Mouse (Mus musculus): Measurements from ENCODE around the gene Olfr1344. TPM values are rescaled to one million over a fixed set of nuclear protein-coding genes. Genes with fewer than 3 reads are reported as not detected.

The Olfr1344 gene
- polyA plus RNA-seq (2015; fragmentation: Nextera tagmentation; extraction: Ambion mirVana): 0.09 TPM in 1 of 2 replicates, not detected in the other

GRCm38 (mm10) chr7:6438388-6438787 is at the start of gene Olfr1344:
Olfr1344 (plus strand) TSS chr7:6438688.
- Histone ChIP-seq H3K36me3 (ENCODE audit: poor library complexity, severe bottlenecking) (no peaks in the 10 kb centered on the region), H3K4me1 (peaks cover 12% of the 10 kb centered on the region), H3K9me3 (replicated peaks) (0 out of 2 replicates have a peak, but pooled peaks cover 3% of the 10 kb centered on the region), H3K27ac (no peak within 1 kb of the TSS), H3K27me3 (no peaks in the 10 kb centered on the region), H3K4me2 (no peak within 1 kb of the TSS), H3K9ac (no peak within 1 kb of the TSS), H3K4me3 (no peak within 1 kb of the TSS)
- ATAC-seq: no peak
- WGBS: 78% methylated on average over 3 of the region's 3 CpGs

GRCm38 (mm10) chr7:6388971-6389370 is 49.5 kb upstream of the Olfr1344 start:
- H3K27ac ChIP-seq: no peak overlapping the region
- H3K9ac ChIP-seq: no peak overlapping the region
- H3K4me3 ChIP-seq: no peak overlapping the region
- no peak overlapping the region for H3K4me2 ChIP-seq
- H3K4me1 ChIP-seq: peaks cover 7% of the 10 kb centered on the region
- no peaks in the 10 kb centered on the region for H3K27me3 ChIP-seq
- 88% methylated on average over 5 of the region's 5 CpGs for WGBS
- ATAC-seq: no peak
- no peaks in the 10 kb centered on the region for H3K9me3 ChIP-seq (replicated peaks)
- peaks cover 65% of the 10 kb centered on the region for H3K36me3 ChIP-seq (ENCODE audit: poor library complexity, severe bottlenecking)

GRCm38 (mm10) chr7:6389449-6389848 is 49.0 kb upstream of the Olfr1344 start:
- ATAC-seq: no peak
- no peak overlapping the region for H3K4me2 ChIP-seq
- H3K27me3 ChIP-seq: no peaks in the 10 kb centered on the region
- H3K9me3 ChIP-seq (replicated peaks): no peaks in the 10 kb centered on the region
- no peak overlapping the region for H3K27ac ChIP-seq
- 75% methylated on average over 5 of the region's 5 CpGs for WGBS
- H3K36me3 ChIP-seq (ENCODE audit: poor library complexity, severe bottlenecking): peaks cover 69% of the 10 kb centered on the region
- no peak overlapping the region for H3K4me3 ChIP-seq
- no peak overlapping the region for H3K9ac ChIP-seq
- peaks cover 2% of the 10 kb centered on the region; the same call in 1 of the 2 replicates for H3K4me1 ChIP-seq

- Histone ChIP-seq H3K9me3 (replicated peaks) (no peaks in the 10 kb centered on the region), H3K4me3 (peak within 1 kb of the TSS; percentile 48), H3K27ac (peak within 1 kb of the TSS; percentile 0; the same call in 1 of the 2 replicates), H3K36me3 (ENCODE audit: poor library complexity, severe bottlenecking) (peaks cover 25% of the 10 kb centered on the region), H3K4me1 (peaks cover 11% of the 10 kb centered on the region; the same call in 1 of the 2 replicates), H3K9ac (peak within 1 kb of the TSS; percentile 71), H3K27me3 (no peaks in the 10 kb centered on the region), H3K4me2 (peak within 1 kb of the TSS; percentile 72)
- peak; percentile 94 for ATAC-seq
- 28% methylated on average over 25 of the region's 25 CpGs for WGBS
Measured at GRCm38 (mm10) chr7:6397996-6398975, 40.2 kb upstream of the Olfr1344 start, which contains the start of gene Smim17. Smim17 (plus strand) TSS chr7:6398715.

GRCm38 (mm10) chr7:6410043-6410442 is 28.4 kb upstream of the Olfr1344 start, which contains the start of gene Gm20715:
Gm20715 (plus strand) TSS chr7:6410277.
- WGBS: 1% methylated on average over 17 of the region's 17 CpGs
- no peak within 1 kb of the TSS for H3K9ac ChIP-seq
- peak; percentile 82 for ATAC-seq

GRCm38 (mm10) chr7:6414626-6415441 is 23.7 kb upstream of the Olfr1344 start:
- Histone ChIP-seq H3K9me3 (replicated peaks) (no peaks in the 10 kb centered on the region), H3K4me3 (peak overlapping the region; percentile 28), H3K36me3 (ENCODE audit: poor library complexity, severe bottlenecking) (no peaks in the 10 kb centered on the region), H3K4me2 (peak overlapping the region; percentile 52), H3K9ac (peak overlapping the region; percentile 37; the same call in 1 of the 2 replicates), H3K27me3 (no peaks in the 10 kb centered on the region), H3K27ac (no peak overlapping the region), H3K4me1 (no peaks in the 10 kb centered on the region)
- peak; percentile 89 for ATAC-seq
- 8% methylated on average over 20 of the region's 22 CpGs for WGBS

More at GRCm38 (mm10) chr7:6410043-6410442, 28.4 kb upstream of the Olfr1344 start, which contains the start of gene Gm20715:
- H3K36me3 ChIP-seq (ENCODE audit: poor library complexity, severe bottlenecking): no peaks in the 10 kb centered on the region
- H3K9me3 ChIP-seq (replicated peaks): no peaks in the 10 kb centered on the region
- H3K4me2 ChIP-seq: no peak within 1 kb of the TSS
- H3K27me3 ChIP-seq: no peaks in the 10 kb centered on the region
- no peaks in the 10 kb centered on the region for H3K4me1 ChIP-seq
- no peak within 1 kb of the TSS for H3K4me3 ChIP-seq
- H3K27ac ChIP-seq: no peak within 1 kb of the TSS

- ATAC-seq: peak; percentile 68; the same call in 1 of the 2 replicates
- H3K36me3 ChIP-seq (ENCODE audit: poor library complexity, severe bottlenecking): no peaks in the 10 kb centered on the region
- H3K4me1 ChIP-seq: no peaks in the 10 kb centered on the region
- no peaks in the 10 kb centered on the region for H3K27me3 ChIP-seq
- WGBS: 15% methylated on average over 8 of the region's 8 CpGs
- H3K9ac ChIP-seq: no peak overlapping the region; the same call in 1 of the 2 replicates
- H3K27ac ChIP-seq: no peak overlapping the region
- peak overlapping the region; percentile 28 for H3K4me3 ChIP-seq
- peak overlapping the region; percentile 52 for H3K4me2 ChIP-seq
- no peaks in the 10 kb centered on the region for H3K9me3 ChIP-seq (replicated peaks)
Measured at GRCm38 (mm10) chr7:6415442-6415787, 23.1 kb upstream of the Olfr1344 start.

- Histone ChIP-seq H3K36me3 (ENCODE audit: poor library complexity, severe bottlenecking) (no peaks in the 10 kb centered on the region), H3K4me2 (no peak overlapping the region), H3K27me3 (no peaks in the 10 kb centered on the region), H3K4me1 (no peaks in the 10 kb centered on the region), H3K9ac (no peak overlapping the region), H3K9me3 (replicated peaks) (no peaks in the 10 kb centered on the region), H3K4me3 (no peak overlapping the region), H3K27ac (no peak overlapping the region)
- no peak for ATAC-seq
- 78% methylated on average over 6 of the region's 6 CpGs for WGBS
Measured at GRCm38 (mm10) chr7:6419894-6420293, 18.6 kb upstream of the Olfr1344 start.

- Histone ChIP-seq H3K4me1 (no peaks in the 10 kb centered on the region; the same call in 1 of the 2 replicates), H3K36me3 (ENCODE audit: poor library complexity, severe bottlenecking) (no peaks in the 10 kb centered on the region), H3K27me3 (no peaks in the 10 kb centered on the region), H3K4me3 (no peak overlapping the region), H3K9ac (no peak overlapping the region), H3K4me2 (no peak overlapping the region), H3K9me3 (replicated peaks) (0 out of 2 replicates have a peak, but pooled peaks cover 6% of the 10 kb centered on the region), H3K27ac (no peak overlapping the region)
- WGBS: 90% methylated on average over 3 of the region's 3 CpGs
- ATAC-seq: no peak
Measured at GRCm38 (mm10) chr7:6429381-6429780, 9.1 kb upstream of the Olfr1344 start.

GRCm38 (mm10) chr7:6430342-6430741 is 8.1 kb upstream of the Olfr1344 start:
- peaks cover 6% of the 10 kb centered on the region for H3K4me1 ChIP-seq
- H3K27me3 ChIP-seq: no peaks in the 10 kb centered on the region
- H3K9me3 ChIP-seq (replicated peaks): 0 out of 2 replicates have a peak, but pooled peaks cover 6% of the 10 kb centered on the region
- H3K36me3 ChIP-seq (ENCODE audit: poor library complexity, severe bottlenecking): no peaks in the 10 kb centered on the region
- no peak overlapping the region for H3K9ac ChIP-seq
- H3K27ac ChIP-seq: no peak overlapping the region
- H3K4me3 ChIP-seq: no peak overlapping the region
- WGBS: 46% methylated on average over 2 of the region's 2 CpGs
- no peak for ATAC-seq
- no peak overlapping the region for H3K4me2 ChIP-seq

GRCm38 (mm10) chr7:6441173-6441572 is 2.7 kb downstream of the Olfr1344 start:
- ATAC-seq: no peak
- Histone ChIP-seq H3K9ac (no peak overlapping the region), H3K27ac (no peak overlapping the region), H3K27me3 (no peaks in the 10 kb centered on the region), H3K4me2 (no peak overlapping the region), H3K9me3 (replicated peaks) (0 out of 2 replicates have a peak, but pooled peaks cover 3% of the 10 kb centered on the region), H3K4me3 (no peak overlapping the region), H3K4me1 (no peaks in the 10 kb centered on the region), H3K36me3 (ENCODE audit: poor library complexity, severe bottlenecking) (no peaks in the 10 kb centered on the region)
- 67% methylated on average over 2 of the region's 2 CpGs for WGBS

All from forebrain, embryonic 13.5 days (tissue).